Mouse (Mus musculus): ENCODE results near the gene Anapc16.

Anapc16 gene

GRCm38 (mm10) chr10:59949255-59949648 lies 53.7 kb downstream of the Anapc16 start:
- DNase-seq (ENCODE audit: low read depth, low spot score) = peak; percentile 28

- DNase-seq (ENCODE audit: low read depth, low spot score) = peak; percentile 50
These were observed 54.3 kb downstream of the Anapc16 start for GRCm38 (mm10) chr10:59948363-59949254.

- peak; percentile 40 for DNase-seq (ENCODE audit: low read depth, low spot score)
These were observed 55.5 kb downstream of the Anapc16 start for GRCm38 (mm10) chr10:59947296-59948073.

- no peak for DNase-seq (ENCODE audit: low read depth, low spot score)
These were observed 56.6 kb downstream of the Anapc16 start for GRCm38 (mm10) chr10:59946362-59946761.

GRCm38 (mm10) chr10:59945416-59945815 lies 57.5 kb downstream of the Anapc16 start:
- no peak for DNase-seq (ENCODE audit: low read depth, low spot score)

- DNase-seq (ENCODE audit: low read depth, low spot score) = no peak
These were observed 59.4 kb downstream of the Anapc16 start for GRCm38 (mm10) chr10:59943421-59943989.

- no peak for DNase-seq (ENCODE audit: low read depth, low spot score)
These were observed 60.0 kb downstream of the Anapc16 start for GRCm38 (mm10) chr10:59942847-59943420.

- no peak for DNase-seq (ENCODE audit: low read depth, low spot score)
These were observed 60.6 kb downstream of the Anapc16 start for GRCm38 (mm10) chr10:59942281-59942846.

- DNase-seq (ENCODE audit: low read depth, low spot score) = peak; percentile 70
These were observed 63.9 kb downstream of the Anapc16 start for GRCm38 (mm10) chr10:59939081-59939480.

GRCm38 (mm10) chr10:59938662-59939061 lies 64.3 kb downstream of the Anapc16 start:
- DNase-seq (ENCODE audit: low read depth, low spot score) = no peak
